Mouse (Mus musculus): ENCODE measurements around the gene Becn1. TPM values are rescaled to one million over a fixed set of nuclear protein-coding genes. Genes with fewer than 3 reads are reported as not detected.

The Becn1 gene
- polyA plus RNA-seq, 1 experiment from 2014 or later: 140 TPM

DNA sequence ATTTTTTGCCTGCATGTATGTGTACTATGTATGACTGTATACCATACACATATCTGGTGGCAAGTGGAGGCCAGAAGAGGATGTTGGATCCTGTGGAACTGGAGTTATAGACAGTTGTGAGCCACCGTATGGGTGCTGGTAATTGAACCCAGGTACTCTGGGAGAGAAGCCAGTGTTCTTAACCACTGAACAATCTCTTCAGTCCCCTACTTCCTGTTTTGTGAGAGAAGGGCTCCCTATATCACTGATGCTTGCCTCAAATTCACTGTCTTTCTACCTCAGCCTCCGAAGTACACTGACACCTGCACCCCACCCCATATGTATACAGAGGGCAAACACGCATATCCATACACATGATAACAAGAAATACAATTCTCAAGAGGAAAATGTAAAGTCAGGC is 9.0 kb upstream of the Becn1 start:
- no peak overlapping the region for H3K27ac ChIP-seq (ENCODE audit: low read length)
- 86% methylated on average over 3 of the region's 3 CpGs for WGBS

GRCm38 (mm10) chr11:101307744-101308143 is 5.7 kb upstream of the Becn1 start:
- Histone ChIP-seq H3K36me3 (ENCODE audit: control insufficient read depth, insufficient read depth, low read length) (no peaks in the 10 kb centered on the region), H3K4me1 (ENCODE audit: control insufficient read depth, insufficient read depth, low read length) (no peaks in the 10 kb centered on the region), H3K4me2 (replicated peaks; ENCODE audit: low read depth, low read length) (no peak overlapping the region), H3K27me3 (ENCODE audit: control insufficient read depth, insufficient read depth, low read length) (no peaks in the 10 kb centered on the region), H3K27ac (ENCODE audit: low read length) (no peak overlapping the region), H3K9me3 (ENCODE audit: control insufficient read depth, low read depth, low read length) (no peaks in the 10 kb centered on the region), H3K9ac (replicated peaks; ENCODE audit: low read depth, low read length) (no peak overlapping the region), H3K4me3 (ENCODE audit: low read depth, low read length) (no peak overlapping the region)
- no peak for ATAC-seq (ENCODE audit: insufficient number of reproducible peaks, insufficient read depth, low FRiP score, low read depth)
- WGBS: 24% methylated on average over 5 of the region's 5 CpGs

More for the DNA sequence above, 9.0 kb upstream of the Becn1 start:
- no peak overlapping the region for H3K4me2 ChIP-seq (replicated peaks; ENCODE audit: low read depth, low read length)
- H3K4me1 ChIP-seq (ENCODE audit: control insufficient read depth, insufficient read depth, low read length): no peaks in the 10 kb centered on the region
- no peak overlapping the region for H3K9ac ChIP-seq (replicated peaks; ENCODE audit: low read depth, low read length)
- ATAC-seq (ENCODE audit: insufficient number of reproducible peaks, insufficient read depth, low FRiP score, low read depth): no peak
- no peaks in the 10 kb centered on the region for H3K36me3 ChIP-seq (ENCODE audit: control insufficient read depth, insufficient read depth, low read length)
- no peak overlapping the region for H3K4me3 ChIP-seq (ENCODE audit: low read depth, low read length)
- H3K9me3 ChIP-seq (ENCODE audit: control insufficient read depth, low read depth, low read length): no peaks in the 10 kb centered on the region
- H3K27me3 ChIP-seq (ENCODE audit: control insufficient read depth, insufficient read depth, low read length): no peaks in the 10 kb centered on the region

GRCm38 (mm10) chr11:101301299-101302003 is 635 bp downstream of the Becn1 start:
- peaks cover 12% of the 10 kb centered on the region for H3K4me1 ChIP-seq (ENCODE audit: control insufficient read depth, insufficient read depth, low read length)
- no peak for ATAC-seq (ENCODE audit: insufficient number of reproducible peaks, insufficient read depth, low FRiP score, low read depth)
- peak overlapping the region; percentile 86 for H3K4me3 ChIP-seq (ENCODE audit: low read depth, low read length)
- peaks cover 13% of the 10 kb centered on the region for H3K36me3 ChIP-seq (ENCODE audit: control insufficient read depth, insufficient read depth, low read length)
- no peaks in the 10 kb centered on the region for H3K9me3 ChIP-seq (ENCODE audit: control insufficient read depth, low read depth, low read length)
- 14% methylated on average over 26 of the region's 26 CpGs for WGBS
- peak overlapping the region; percentile 98 for H3K4me2 ChIP-seq (replicated peaks; ENCODE audit: low read depth, low read length)
- H3K9ac ChIP-seq (replicated peaks; ENCODE audit: low read depth, low read length): peak overlapping the region; percentile 74
- no peak overlapping the region for H3K27ac ChIP-seq (ENCODE audit: low read length)
- no peaks in the 10 kb centered on the region for H3K27me3 ChIP-seq (ENCODE audit: control insufficient read depth, insufficient read depth, low read length)

DNA sequence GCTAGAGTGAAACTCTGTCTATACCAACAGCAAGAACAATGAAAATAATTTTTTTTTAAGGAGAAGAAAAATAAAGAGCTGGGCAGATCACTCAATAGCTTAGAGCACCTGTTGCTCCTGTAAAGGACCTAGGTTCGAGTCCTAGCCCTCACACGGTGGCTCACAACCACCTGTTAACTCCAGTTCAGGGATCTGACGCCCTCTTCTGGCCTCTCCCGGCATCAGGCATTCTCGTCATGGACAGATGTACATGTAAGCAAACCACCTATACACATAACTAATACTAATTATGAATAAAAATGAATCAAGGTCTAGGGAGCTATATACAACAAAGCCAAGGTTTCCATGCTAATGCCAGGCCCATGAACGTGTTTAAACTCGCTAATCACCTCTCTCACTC is 1.2 kb downstream of the Becn1 start:
- no peak overlapping the region for H3K27ac ChIP-seq (ENCODE audit: low read length)
- no peak for ATAC-seq (ENCODE audit: insufficient number of reproducible peaks, insufficient read depth, low FRiP score, low read depth)
- peak overlapping the region; percentile 86; the same call in 1 of the 2 replicates for H3K4me3 ChIP-seq (ENCODE audit: low read depth, low read length)
- WGBS: 65% methylated on average over 7 of the region's 7 CpGs
- H3K27me3 ChIP-seq (ENCODE audit: control insufficient read depth, insufficient read depth, low read length): no peaks in the 10 kb centered on the region
- H3K36me3 ChIP-seq (ENCODE audit: control insufficient read depth, insufficient read depth, low read length): peaks cover 14% of the 10 kb centered on the region
- H3K4me1 ChIP-seq (ENCODE audit: control insufficient read depth, insufficient read depth, low read length): peaks cover 12% of the 10 kb centered on the region
- H3K9me3 ChIP-seq (ENCODE audit: control insufficient read depth, low read depth, low read length): no peaks in the 10 kb centered on the region
- peak overlapping the region; percentile 98 for H3K4me2 ChIP-seq (replicated peaks; ENCODE audit: low read depth, low read length)
- no peak overlapping the region for H3K9ac ChIP-seq (replicated peaks; ENCODE audit: low read depth, low read length)

DNA sequence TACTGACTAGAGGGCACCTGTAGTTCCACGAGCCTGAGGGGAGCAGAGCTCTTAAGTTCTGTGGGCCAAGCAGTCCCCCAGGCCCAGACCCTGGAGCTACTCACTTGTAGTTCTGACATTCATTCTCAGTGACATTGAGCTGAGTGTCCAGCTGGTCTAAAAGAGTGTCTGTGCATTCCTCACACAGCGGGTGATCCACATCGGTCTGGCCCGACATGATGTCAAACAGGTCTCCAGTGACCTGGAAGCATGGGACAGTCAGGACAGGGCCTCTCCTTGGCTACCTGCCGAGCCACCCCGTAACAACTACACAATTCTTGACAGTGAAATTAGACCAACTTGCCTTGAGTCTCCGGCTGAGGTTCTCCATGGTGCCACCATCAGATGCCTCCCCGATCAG is 6.9 kb downstream of the Becn1 start:
- Histone ChIP-seq H3K4me1 (ENCODE audit: control insufficient read depth, insufficient read depth, low read length) (no peaks in the 10 kb centered on the region), H3K4me3 (ENCODE audit: low read depth, low read length) (no peak overlapping the region), H3K27me3 (ENCODE audit: control insufficient read depth, insufficient read depth, low read length) (no peaks in the 10 kb centered on the region), H3K36me3 (ENCODE audit: control insufficient read depth, insufficient read depth, low read length) (peaks cover 42% of the 10 kb centered on the region), H3K9me3 (ENCODE audit: control insufficient read depth, low read depth, low read length) (no peaks in the 10 kb centered on the region), H3K27ac (ENCODE audit: low read length) (no peak overlapping the region), H3K4me2 (replicated peaks; ENCODE audit: low read depth, low read length) (no peak overlapping the region), H3K9ac (replicated peaks; ENCODE audit: low read depth, low read length) (no peak overlapping the region)
- whole genome bisulfite sequencing: 93% methylated on average over 8 of the region's 8 CpGs
- ATAC-seq (ENCODE audit: insufficient number of reproducible peaks, insufficient read depth, low FRiP score, low read depth): no peak

DNA sequence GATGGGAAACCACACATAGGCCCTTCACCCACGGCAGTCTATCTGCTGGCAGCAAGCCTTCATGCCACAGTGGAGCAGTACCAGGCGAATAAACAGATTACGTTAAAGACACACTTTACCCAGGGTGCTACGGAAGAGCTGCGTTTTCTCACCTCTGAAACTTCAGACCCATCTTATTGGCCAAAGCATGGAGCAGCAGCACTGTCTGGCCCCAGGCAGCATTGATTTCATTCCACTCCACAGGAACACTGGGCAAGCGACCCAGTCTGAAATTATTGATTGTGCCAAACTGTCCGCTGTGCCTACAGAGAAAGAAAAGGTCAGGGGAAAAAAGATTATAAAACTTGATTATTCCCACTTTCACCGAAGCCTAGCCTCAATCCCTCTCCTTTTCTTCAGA is 10.9 kb downstream of the Becn1 start:
- Histone ChIP-seq H3K9me3 (ENCODE audit: control insufficient read depth, low read depth, low read length) (no peaks in the 10 kb centered on the region), H3K9ac (replicated peaks; ENCODE audit: low read depth, low read length) (no peak overlapping the region), H3K36me3 (ENCODE audit: control insufficient read depth, insufficient read depth, low read length) (peaks cover 42% of the 10 kb centered on the region), H3K27ac (ENCODE audit: low read length) (no peak overlapping the region), H3K4me2 (replicated peaks; ENCODE audit: low read depth, low read length) (no peak overlapping the region), H3K4me3 (ENCODE audit: low read depth, low read length) (no peak overlapping the region), H3K27me3 (ENCODE audit: control insufficient read depth, insufficient read depth, low read length) (no peaks in the 10 kb centered on the region), H3K4me1 (ENCODE audit: control insufficient read depth, insufficient read depth, low read length) (no peaks in the 10 kb centered on the region)
- 93% methylated on average over 8 of the region's 8 CpGs for WGBS
- ATAC-seq (ENCODE audit: insufficient number of reproducible peaks, insufficient read depth, low FRiP score, low read depth): no peak

- H3K36me3 ChIP-seq (ENCODE audit: control insufficient read depth, insufficient read depth, low read length): peaks cover 22% of the 10 kb centered on the region
- no peak for ATAC-seq (ENCODE audit: insufficient number of reproducible peaks, insufficient read depth, low FRiP score, low read depth)
- WGBS: 83% methylated on average over 9 of the region's 9 CpGs
These were observed 14.8 kb downstream of the Becn1 start for GRCm38 (mm10) chr11:101287306-101287705.

GRCm38 (mm10) chr11:101283805-101284204 is 18.3 kb downstream of the Becn1 start:
- peaks cover 3% of the 10 kb centered on the region; the same call in 1 of the 2 replicates for H3K4me1 ChIP-seq (ENCODE audit: control insufficient read depth, insufficient read depth, low read length)
- no peak overlapping the region for H3K27ac ChIP-seq (ENCODE audit: low read length)
- H3K36me3 ChIP-seq (ENCODE audit: control insufficient read depth, insufficient read depth, low read length): peaks cover 3% of the 10 kb centered on the region; the same call in 1 of the 2 replicates
- no peak overlapping the region for H3K9ac ChIP-seq (replicated peaks; ENCODE audit: low read depth, low read length)
- no peak overlapping the region for H3K4me2 ChIP-seq (replicated peaks; ENCODE audit: low read depth, low read length)
- WGBS: 61% methylated on average over 4 of the region's 4 CpGs
- no peaks in the 10 kb centered on the region for H3K27me3 ChIP-seq (ENCODE audit: control insufficient read depth, insufficient read depth, low read length)
- H3K9me3 ChIP-seq (ENCODE audit: control insufficient read depth, low read depth, low read length): no peaks in the 10 kb centered on the region
- H3K4me3 ChIP-seq (ENCODE audit: low read depth, low read length): no peak overlapping the region
- ATAC-seq (ENCODE audit: insufficient number of reproducible peaks, insufficient read depth, low FRiP score, low read depth): no peak

More at GRCm38 (mm10) chr11:101287306-101287705, 14.8 kb downstream of the Becn1 start:
- no peak overlapping the region for H3K9ac ChIP-seq (replicated peaks; ENCODE audit: low read depth, low read length)
- H3K4me1 ChIP-seq (ENCODE audit: control insufficient read depth, insufficient read depth, low read length): 0 out of 2 replicates have a peak, but pooled peaks cover 3% of the 10 kb centered on the region
- H3K9me3 ChIP-seq (ENCODE audit: control insufficient read depth, low read depth, low read length): no peaks in the 10 kb centered on the region
- no peaks in the 10 kb centered on the region for H3K27me3 ChIP-seq (ENCODE audit: control insufficient read depth, insufficient read depth, low read length)
- H3K4me2 ChIP-seq (replicated peaks; ENCODE audit: low read depth, low read length): no peak overlapping the region
- no peak overlapping the region for H3K4me3 ChIP-seq (ENCODE audit: low read depth, low read length)
- no peak overlapping the region for H3K27ac ChIP-seq (ENCODE audit: low read length)

- Histone ChIP-seq H3K36me3 (ENCODE audit: control insufficient read depth, insufficient read depth, low read length) (no peaks in the 10 kb centered on the region), H3K27ac (ENCODE audit: low read length) (no peak overlapping the region), H3K27me3 (ENCODE audit: control insufficient read depth, insufficient read depth, low read length) (no peaks in the 10 kb centered on the region), H3K4me2 (replicated peaks; ENCODE audit: low read depth, low read length) (no peak overlapping the region), H3K9ac (replicated peaks; ENCODE audit: low read depth, low read length) (no peak overlapping the region), H3K4me3 (ENCODE audit: low read depth, low read length) (no peak overlapping the region), H3K9me3 (ENCODE audit: control insufficient read depth, low read depth, low read length) (no peaks in the 10 kb centered on the region), H3K4me1 (ENCODE audit: control insufficient read depth, insufficient read depth, low read length) (peaks cover 6% of the 10 kb centered on the region)
- ATAC-seq (ENCODE audit: insufficient number of reproducible peaks, insufficient read depth, low FRiP score, low read depth): no peak
- WGBS: 37% methylated on average over 5 of the region's 5 CpGs
These were observed 19.2 kb downstream of the Becn1 start for GRCm38 (mm10) chr11:101282896-101283295.
